12 mouse cellular contexts compared by ENCODE assay signal in genomic region chr5:89444360-89444759, GRCm38 (mm10). TPM values are rescaled to one million over a fixed set of nuclear protein-coding genes. Genes with fewer than 3 reads are reported as not detected.
A peak's percentile ranks its signal among the peaks of the same experiment; 100 is the strongest.
DNase-seq lines count a peak whose midpoint lies in the region; ATAC-seq and TF ChIP-seq lines count a peak whose summit lies in the region.
"Had no signal": no experiment of that assay in that cellular context is flagged by ENCODE, and none has a peak within 500 bp of the region (broad histone marks: within the 10 kb centered on the region; RNA-seq: fewer than 3 reads in every experiment).

No protein-coding gene starts in this region.

- no peak; the same call in none of the 2 replicates for TF ChIP-seq RAD21 in CH12.LX (IDR thresholded peaks at IDR 0.05; ENCODE audit: low read depth, low read length)

- no peaks in the 10 kb centered on the region for H3K36me3 ChIP-seq in CH12.LX (replicated peaks in 1 of 2; ENCODE audit: control insufficient read depth in 1 of 2, insufficient read depth in 1 of 2, low read length in 1 of 2)
- no peaks in the 10 kb centered on the region for H3K36me3 ChIP-seq in intestine, postnatal 0 days (ENCODE audit: control insufficient read depth, insufficient read depth)
- H3K36me3 ChIP-seq in heart, embryonic 12.5 days: no peaks in the 10 kb centered on the region
- H3K36me3 ChIP-seq: stomach, embryonic 15.5 days had no signal

- no peak for TF ChIP-seq POLR2A in CH12.LX (IDR thresholded peaks at IDR 0.05; ENCODE audit: low read depth, low read length)

- WGBS in intestine, postnatal 0 days: 82% methylated on average over 4 of the region's 4 CpGs
- 75% methylated on average over 4 of the region's 4 CpGs for WGBS in heart, embryonic 12.5 days

- no peak overlapping the region for H3K9ac ChIP-seq in CH12.LX (ENCODE audit: insufficient read depth, low read depth)
- no peak overlapping the region for H3K9ac ChIP-seq in intestine, postnatal 0 days (ENCODE audit: low read depth, low read length)
- no peak overlapping the region for H3K9ac ChIP-seq in heart, embryonic 12.5 days
- H3K9ac ChIP-seq: liver, embryonic 14.5 days; stomach, embryonic 15.5 days had no signal

- H3K27ac ChIP-seq in CH12.LX (ENCODE audit: insufficient read depth, low read depth): no peak overlapping the region
- no peak overlapping the region for H3K27ac ChIP-seq in intestine, postnatal 0 days (ENCODE audit: low read depth, low read length)
- H3K27ac ChIP-seq in heart, embryonic 12.5 days (ENCODE audit: poor library complexity, severe bottlenecking): no peak overlapping the region
- H3K27ac ChIP-seq: liver, embryonic 14.5 days; stomach, embryonic 15.5 days had no signal

- H3K4me3 ChIP-seq in CH12.LX (replicated peaks in 1 of 3; ENCODE audit: low read depth in 2 of 3, low read length in 2 of 3, poor library complexity in 1 of 3): no peak overlapping the region
- no peak overlapping the region for H3K4me3 ChIP-seq in intestine, postnatal 0 days (ENCODE audit: low read depth, low read length)
- H3K4me3 ChIP-seq in heart, embryonic 12.5 days: no peak overlapping the region
- H3K4me3 ChIP-seq: stomach, embryonic 15.5 days had no signal

- peak; percentile 4 for DNase-seq in kidney, adult 18-20 months
- DNase-seq in kidney, adult 9 months: no peak
- DNase-seq in CH12.LX (ENCODE audit: extremely low read depth): peak; percentile 37
- DNase-seq in R1 (ENCODE audit: low read depth, low spot score): peak; percentile 50
- no peak for DNase-seq in urinary bladder, postnatal 14 days (ENCODE audit: low spot score)
- no peak for DNase-seq in cerebellum, adult 8-10 months
- DNase-seq: cerebellum, postnatal 25 days; heart, adult 18-20 months had no signal

- H3K9me3 ChIP-seq in CH12.LX (replicated peaks; ENCODE audit: low read length): no peaks in the 10 kb centered on the region
- H3K9me3 ChIP-seq in intestine, postnatal 0 days (ENCODE audit: control insufficient read depth): no peaks in the 10 kb centered on the region
- no peaks in the 10 kb centered on the region for H3K9me3 ChIP-seq in heart, embryonic 12.5 days (replicated peaks)
- H3K9me3 ChIP-seq: stomach, embryonic 15.5 days had no signal

- H3K79me2 ChIP-seq in CH12.LX (replicated peaks; ENCODE audit: control insufficient read depth, extremely low read depth, insufficient read depth, poor library complexity, severe bottlenecking): no peaks in the 10 kb centered on the region

- H3K4me1 ChIP-seq in CH12.LX (ENCODE audit: control insufficient read depth in 1 of 2, insufficient read depth in 2 of 2): peaks cover 0 to 6% of the 10 kb centered on the region in 2 experiments; a peak in 2 of 4 replicates
- H3K4me1 ChIP-seq in intestine, postnatal 0 days (replicated peaks; ENCODE audit: control insufficient read depth, insufficient read depth, low read length): no peaks in the 10 kb centered on the region
- H3K4me1 ChIP-seq in heart, embryonic 12.5 days (replicated peaks): no peaks in the 10 kb centered on the region
- H3K4me1 ChIP-seq: stomach, embryonic 15.5 days had no signal

- no peak for TF ChIP-seq EP300 in CH12.LX (IDR thresholded peaks at IDR 0.05; ENCODE audit: low read length)

- no peak for ATAC-seq in intestine, postnatal 0 days
- no peak for ATAC-seq in heart, embryonic 12.5 days (ENCODE audit: insufficient number of reproducible peaks, low FRiP score)

- dilution Hi-C loops in CH12.LX (cut with MboI; ENCODE audit: extremely low pct_ligation_motif_present, extremely low pct_unique_long_range_greater_than_20kb, low sequenced_read_pairs): no loop called here

- no peak overlapping the region for H3K4me2 ChIP-seq in CH12.LX (ENCODE audit: insufficient read depth, low read depth, poor library complexity, severe bottlenecking)
- H3K4me2 ChIP-seq in intestine, postnatal 0 days (replicated peaks; ENCODE audit: low read depth): no peak overlapping the region
- no peak overlapping the region for H3K4me2 ChIP-seq in heart, embryonic 12.5 days
- H3K4me2 ChIP-seq: stomach, embryonic 15.5 days had no signal

- H3K27me3 ChIP-seq in CH12.LX (replicated peaks): no peaks in the 10 kb centered on the region
- H3K27me3 ChIP-seq in intestine, postnatal 0 days (replicated peaks; ENCODE audit: control insufficient read depth, insufficient read depth, low read length): no peaks in the 10 kb centered on the region
- H3K27me3 ChIP-seq in heart, embryonic 12.5 days (replicated peaks): no peaks in the 10 kb centered on the region; the same call in 1 of the 2 replicates
- H3K27me3 ChIP-seq: stomach, embryonic 15.5 days had no signal

- no peak; a peak in 1 of 4 replicates for TF ChIP-seq CTCF in CH12.LX (conservative IDR thresholded peaks at IDR 0.05 in 1 of 2, IDR thresholded peaks at IDR 0.05 in 1 of 2; ENCODE audit: low read depth in 2 of 2, low read length in 2 of 2)
- peak; percentile 71 for TF ChIP-seq CTCF in intestine, postnatal 0 days (IDR thresholded peaks at IDR 0.05; ENCODE audit: low read depth)

- in situ Hi-C loops in CH12.LX (cut with MboI; ENCODE audit: low pct_ligation_motif_present, low pct_unique_long_range_greater_than_20kb, low sequenced_read_pairs): no loop called here

TF ChIP-seq in CH12.LX, 34 proteins besides CTCF, POLR2A, EP300 and RAD21:
- TF ChIP-seq MAFK (IDR thresholded peaks at IDR 0.05; ENCODE audit: insufficient replicate concordance, low read length): 0 out of 2 replicates have a peak, but pooled peaks have one; percentile 28
- no peak for TF ChIP-seq MXI1 (IDR thresholded peaks at IDR 0.05; ENCODE audit: low read depth, low read length)
- no peak for TF ChIP-seq E2F4 (IDR thresholded peaks at IDR 0.05; ENCODE audit: insufficient replicate concordance, low read depth, low read length)
- no peak for TF ChIP-seq RCOR1 (conservative IDR thresholded peaks at IDR 0.05; ENCODE audit: low read depth, low read length)

RNA-seq across cellular contexts. Expression of gene Gc, which starts 13.3 kb away (rescaled TPM):
- total RNA-seq in CH12.LX (2012; rRNA removed) (not detected in 2 replicates), CH12.LX (2014; rRNA removed) (not detected in 2 replicates)
- not detected in 2 replicates for polyA plus RNA-seq in CH12.LX (2012; ENCODE audit: insufficient read length, low read depth)
- 1.6 and 3.0 TPM in 2 replicates for polyA plus RNA-seq in intestine, postnatal 0 days (2015; fragmentation: Nextera tagmentation; extraction: Ambion mirVana)
- 0.19 and 0.24 TPM in 2 replicates for polyA plus RNA-seq in heart, embryonic 12.5 days (2016; fragmentation: Nextera tagmentation; extraction: Ambion mirVana)
- total RNA-seq: heart, adult 18-20 months had no signal

Comparison
In these comparisons a context has a peak if more than half of its experiments do, and no peak if none do; other contexts are left out.
1. DNase-seq: peak in kidney, adult 18-20 months (single experiment), CH12.LX (single experiment) and R1 (single experiment); none in kidney, adult 9 months (single experiment), urinary bladder, postnatal 14 days (single experiment) and cerebellum, adult 8-10 months (single experiment).